Comparison of ENCODE assay signal across 16 mouse cellular contexts in genomic region chr13:81370196-81370595, GRCm38 (mm10).
"Had no signal": no experiment of that assay in that cellular context is flagged by ENCODE, and none has a peak within 500 bp of the region (broad histone marks: within the 10 kb centered on the region; RNA-seq: fewer than 3 reads in every experiment).

No protein-coding gene starts in this region.

- ATAC-seq: midbrain, embryonic 13.5 days had no signal

- H3K36me3 ChIP-seq: midbrain, embryonic 15.5 days; neural tube, embryonic 13.5 days; neural tube, embryonic 15.5 days had no signal

- DNase-seq: lung, adult 18-20 months; lung, postnatal 4 days; right cerebral cortex, adult 18-20 months; right cerebral cortex, postnatal 25 days; right cerebral cortex, postnatal 4 days; spleen, adult 18-20 months; thymus, adult 18-20 months; thymus, postnatal 14 days; thymus, postnatal 36 days had no signal

- H3K9ac ChIP-seq: lung, embryonic 14.5 days; midbrain, embryonic 13.5 days; midbrain, embryonic 15.5 days; neural tube, embryonic 13.5 days; neural tube, embryonic 15.5 days had no signal

- H3K4me1 ChIP-seq: midbrain, embryonic 13.5 days; midbrain, embryonic 15.5 days; neural tube, embryonic 13.5 days; neural tube, embryonic 15.5 days had no signal

- H3K27me3 ChIP-seq: midbrain, embryonic 13.5 days; midbrain, embryonic 15.5 days; neural tube, embryonic 13.5 days; neural tube, embryonic 15.5 days had no signal

- H3K4me3 ChIP-seq: midbrain, embryonic 13.5 days; midbrain, embryonic 15.5 days; myocyte; neural tube, embryonic 13.5 days; neural tube, embryonic 15.5 days had no signal

- H3K4me2 ChIP-seq: lung, embryonic 14.5 days; midbrain, embryonic 11.5 days; midbrain, embryonic 13.5 days; midbrain, embryonic 15.5 days; neural tube, embryonic 13.5 days; neural tube, embryonic 15.5 days had no signal

- H3K27ac ChIP-seq: midbrain, embryonic 13.5 days; midbrain, embryonic 15.5 days; neural tube, embryonic 13.5 days; neural tube, embryonic 15.5 days had no signal

- H3K9me3 ChIP-seq: midbrain, embryonic 13.5 days; midbrain, embryonic 15.5 days; neural tube, embryonic 13.5 days; neural tube, embryonic 15.5 days had no signal
